Mouse (Mus musculus): Measurements from ENCODE around the gene Mt1. TPM values are rescaled to one million over a fixed set of nuclear protein-coding genes. Genes with fewer than 3 reads are reported as not detected.

The Mt1 gene
- polyA plus RNA-seq, 1 experiment from 2014 or later: 75.0 TPM

DNA sequence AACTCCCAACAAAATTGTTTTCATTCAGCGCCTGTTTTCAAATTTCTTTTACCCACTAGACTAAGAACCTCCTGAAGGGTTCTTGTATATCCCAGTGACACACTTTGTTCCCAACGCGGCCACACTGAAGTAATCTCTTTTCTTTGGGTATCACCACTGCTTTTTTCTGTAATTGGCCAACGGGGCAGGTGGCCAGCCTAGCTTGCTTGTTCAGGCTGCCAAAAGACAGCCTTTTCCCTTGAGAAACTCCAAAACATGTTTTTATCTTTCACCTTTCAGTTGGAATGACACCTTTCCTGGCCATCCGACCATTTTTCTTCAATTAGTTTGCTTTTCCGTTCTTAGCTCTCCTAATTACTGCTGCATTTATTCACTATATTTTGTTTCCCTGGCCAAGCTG, 34.9 kb downstream of the Mt1 start:
- no peaks in the 10 kb centered on the region for H3K36me3 ChIP-seq (ENCODE audit: control insufficient read depth, insufficient read depth)
- H3K27me3 ChIP-seq (replicated peaks; ENCODE audit: control insufficient read depth, insufficient read depth, low read length): no peaks in the 10 kb centered on the region
- H3K9me3 ChIP-seq (ENCODE audit: control insufficient read depth, low read length): no peaks in the 10 kb centered on the region
- no peak for ATAC-seq
- peak overlapping the region; percentile 22 for H3K9ac ChIP-seq (replicated peaks; ENCODE audit: low read depth, low read length)
- peak overlapping the region; percentile 95 for H3K4me3 ChIP-seq (replicated peaks; ENCODE audit: low read length)
- peaks cover 20% of the 10 kb centered on the region for H3K4me1 ChIP-seq (replicated peaks; ENCODE audit: control insufficient read depth, insufficient read depth, low read length)
- WGBS: 26% methylated on average over 6 of the region's 6 CpGs
- H3K27ac ChIP-seq (ENCODE audit: low read length): no peak overlapping the region
- H3K4me2 ChIP-seq (ENCODE audit: low read length): peak overlapping the region; percentile 95

DNA sequence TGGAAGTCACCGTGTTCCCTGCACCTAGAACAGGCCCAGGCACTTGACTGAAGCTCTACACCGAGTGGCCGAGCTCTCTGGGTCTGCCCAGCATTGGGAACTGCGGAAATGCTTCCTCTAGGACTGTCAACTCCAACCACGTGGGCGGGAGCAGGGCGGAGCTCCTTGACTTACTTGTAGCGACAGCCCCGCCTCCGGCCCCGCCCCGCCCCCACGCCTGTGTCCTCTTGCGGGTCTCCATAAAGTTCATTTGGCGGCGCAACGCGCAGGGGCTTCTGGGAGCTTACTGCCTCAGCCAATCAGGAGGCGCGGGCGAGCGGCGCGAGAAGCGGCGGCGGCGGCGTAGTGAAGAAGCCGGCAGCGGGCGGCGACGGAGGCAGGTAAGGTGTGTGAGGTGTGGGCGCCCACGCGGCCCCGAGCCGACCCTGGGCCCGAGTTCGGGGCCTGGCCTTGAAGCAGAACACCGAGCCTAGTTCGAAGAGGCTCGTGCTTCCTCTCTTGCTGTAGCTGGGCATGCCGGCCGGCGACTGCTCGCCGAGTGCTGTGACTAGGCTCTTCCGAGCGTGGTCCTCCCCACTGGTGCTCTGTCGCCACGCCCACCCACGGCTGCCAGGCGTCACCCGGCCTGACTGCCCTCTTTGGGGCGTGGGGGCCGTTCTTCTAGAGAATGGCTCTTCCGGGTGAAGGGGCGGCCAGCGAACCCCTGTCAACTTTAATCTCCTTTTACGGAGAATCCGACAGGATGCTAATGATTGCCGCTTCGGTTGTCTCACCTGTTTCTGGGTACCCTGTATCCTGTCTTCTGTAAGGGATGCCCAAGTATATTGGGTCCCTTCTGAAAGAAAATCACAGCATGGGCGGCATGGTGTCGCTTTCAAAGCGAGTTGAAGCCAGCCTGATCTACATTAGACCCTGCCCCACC, 35.6 kb downstream of the Mt1 start, which contains the start of gene Nup93:
TSS of gene Nup93 (plus strand) at position 313 of the 922 bp plus-strand sequence.
- ATAC-seq: peak; percentile 98
- peak within 1 kb of the TSS; percentile 95 for H3K4me2 ChIP-seq (ENCODE audit: low read length)
- no peaks in the 10 kb centered on the region for H3K36me3 ChIP-seq (ENCODE audit: control insufficient read depth, insufficient read depth)
- peaks cover 20% of the 10 kb centered on the region for H3K4me1 ChIP-seq (replicated peaks; ENCODE audit: control insufficient read depth, insufficient read depth, low read length)
- H3K4me3 ChIP-seq (replicated peaks; ENCODE audit: low read length): peak within 1 kb of the TSS; percentile 95
- no peaks in the 10 kb centered on the region for H3K27me3 ChIP-seq (replicated peaks; ENCODE audit: control insufficient read depth, insufficient read depth, low read length)
- 1% methylated on average over 65 of the region's 68 CpGs for WGBS
- H3K27ac ChIP-seq (ENCODE audit: low read length): peak within 1 kb of the TSS; percentile 66
- no peaks in the 10 kb centered on the region for H3K9me3 ChIP-seq (ENCODE audit: control insufficient read depth, low read length)
- H3K9ac ChIP-seq (replicated peaks; ENCODE audit: low read depth, low read length): peak within 1 kb of the TSS; percentile 83

DNA sequence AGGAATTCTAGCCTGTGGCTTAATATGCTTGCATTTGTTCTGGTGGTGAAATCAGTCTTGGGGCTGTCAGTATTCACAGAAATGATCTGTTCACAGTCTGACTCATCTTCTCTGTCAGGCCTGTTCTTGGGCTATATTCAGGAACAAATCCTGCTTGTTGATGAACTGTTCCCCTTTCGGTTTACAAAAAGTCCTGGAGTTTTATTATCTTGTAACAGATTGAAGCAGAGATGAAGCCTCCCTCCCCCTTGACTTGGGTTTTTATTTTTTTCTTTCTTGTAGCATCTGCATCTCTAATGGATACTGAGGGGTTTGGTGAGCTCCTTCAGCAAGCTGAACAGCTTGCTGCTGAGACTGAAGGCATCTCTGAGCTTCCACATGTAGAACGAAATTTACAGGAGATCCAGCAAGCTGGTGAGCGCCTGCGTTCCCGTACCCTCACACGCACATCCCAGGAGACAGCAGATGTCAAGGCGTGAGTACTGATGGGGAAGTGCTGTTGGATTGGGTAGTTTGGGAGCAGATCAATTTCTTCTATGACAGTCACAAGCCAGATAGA, 48.6 kb downstream of the Mt1 start:
- no peak overlapping the region for H3K4me2 ChIP-seq (ENCODE audit: low read length)
- no peak overlapping the region for H3K27ac ChIP-seq (ENCODE audit: low read length)
- no peaks in the 10 kb centered on the region for H3K9me3 ChIP-seq (ENCODE audit: control insufficient read depth, low read length)
- no peaks in the 10 kb centered on the region for H3K27me3 ChIP-seq (replicated peaks; ENCODE audit: control insufficient read depth, insufficient read depth, low read length)
- no peak overlapping the region for H3K9ac ChIP-seq (replicated peaks; ENCODE audit: low read depth, low read length)
- H3K4me3 ChIP-seq (replicated peaks; ENCODE audit: low read length): no peak overlapping the region
- no peak for ATAC-seq
- 87% methylated on average over 7 of the region's 7 CpGs for WGBS
- no peaks in the 10 kb centered on the region for H3K36me3 ChIP-seq (ENCODE audit: control insufficient read depth, insufficient read depth)
- H3K4me1 ChIP-seq (replicated peaks; ENCODE audit: control insufficient read depth, insufficient read depth, low read length): no peaks in the 10 kb centered on the region

Other genes starting within 250 kb of the Mt1 start
- gene Amfr, start 166.2 kb upstream of the Mt1 start, polyA plus RNA-seq (2015; fragmentation: Nextera tagmentation; extraction: Ambion mirVana): 63.5 and 64.4 TPM in 2 replicates
- gene Nudt21, start 142.1 kb upstream of the Mt1 start, polyA plus RNA-seq (2015; fragmentation: Nextera tagmentation; extraction: Ambion mirVana): 116 and 122 TPM in 2 replicates
- gene Ogfod1, start 141.9 kb upstream of the Mt1 start, polyA plus RNA-seq (2015; fragmentation: Nextera tagmentation; extraction: Ambion mirVana): 16.7 and 20.8 TPM in 2 replicates
- gene Bbs2, start 80.2 kb upstream of the Mt1 start, polyA plus RNA-seq (2015; fragmentation: Nextera tagmentation; extraction: Ambion mirVana): 19.8 and 21.0 TPM in 2 replicates
- gene Mt4, start 41.9 kb upstream of the Mt1 start, polyA plus RNA-seq (2015; fragmentation: Nextera tagmentation; extraction: Ambion mirVana): not detected in 2 replicates
- 191 and 212 TPM in 2 replicates for gene Mt3, start 26.5 kb upstream of the Mt1 start, polyA plus RNA-seq (2015; fragmentation: Nextera tagmentation; extraction: Ambion mirVana)
- gene Mt2, start 6.4 kb upstream of the Mt1 start, polyA plus RNA-seq (2015; fragmentation: Nextera tagmentation; extraction: Ambion mirVana): 30.4 and 42.4 TPM in 2 replicates
- gene Nup93, start 35.5 kb downstream of the Mt1 start, polyA plus RNA-seq (2015; fragmentation: Nextera tagmentation; extraction: Ambion mirVana): 63.8 and 66.7 TPM in 2 replicates
- gene Slc12a3, start 150.1 kb downstream of the Mt1 start, polyA plus RNA-seq (2015; fragmentation: Nextera tagmentation; extraction: Ambion mirVana): 0.10 TPM in 1 of 2 replicates, not detected in the other
- 68.0 and 78.0 TPM in 2 replicates for gene Herpud1, start 207.4 kb downstream of the Mt1 start, polyA plus RNA-seq (2015; fragmentation: Nextera tagmentation; extraction: Ambion mirVana)